Mouse (Mus musculus) intestine, embryonic 15.5 days (tissue): ENCODE measurements around the gene Vmn1r112. TPM values are rescaled to one million over a fixed set of nuclear protein-coding genes. Genes with fewer than 3 reads are reported as not detected.
"Not testable (repeated sequence)": the region's sequence is repeated elsewhere in the genome, so short reads cannot be mapped to it uniquely, and the experiment has no call there.

Source experiments
- ATAC-seq: fragments of 200-750 bp; cut with Nextera tagmentation; 2 replicates; pipeline ENCODE4 v1.8.0; 2017; ENCODE audit warnings: moderate TSS enrichment, moderate library complexity
- H3K27ac ChIP-seq: fragments of 300-500 bp; sonication (generic); 2 replicates; pipeline ENCODE4 v1.5.1; 2015; ENCODE audit warnings: mild to moderate bottlenecking, inconsistent platforms
- H3K27me3 ChIP-seq: fragments of 300-500 bp; sonication (generic); replicated peaks from 2 replicates; pipeline ENCODE4 v1.6.1; 2015; ENCODE audit warnings: inconsistent platforms
- H3K36me3 ChIP-seq: fragments of 300-500 bp; sonication (generic); 2 replicates; pipeline ENCODE4 v1.6.1; 2015; ENCODE audit warnings: inconsistent platforms
- H3K4me1 ChIP-seq: fragments of 300-500 bp; sonication (generic); replicated peaks from 2 replicates; pipeline ENCODE4 v1.6.1; 2015; ENCODE audit warnings: inconsistent platforms
- H3K4me2 ChIP-seq: fragments of 300-500 bp; sonication (generic); replicated peaks from 2 replicates; pipeline ENCODE4 v1.6.1; 2015; ENCODE audit warnings: mild to moderate bottlenecking, inconsistent platforms
- H3K4me3 ChIP-seq: fragments of 300-500 bp; sonication (generic); replicated peaks from 2 replicates; pipeline ENCODE4 v1.5.1; 2015; ENCODE audit warnings: inconsistent platforms
- H3K9ac ChIP-seq: fragments of 300-500 bp; sonication (generic); 2 replicates; pipeline ENCODE4 v1.6.1; 2015; ENCODE audit warnings: inconsistent platforms
- H3K9me3 ChIP-seq: fragments of 300-500 bp; sonication (generic); 2 replicates; pipeline ENCODE4 v1.6.1; 2016; ENCODE audit warnings: inconsistent platforms
- WGBS: fragments of 180-500 bp; shearing (Covaris S2); methylation state at CpG from one replicate; pipeline ENCODE4 v1.1.7; 2015; 5-methylcytosine and 5-hydroxymethylcytosine counted together
- polyA plus RNA-seq: library from polyadenylated mRNA; unstranded; fragments of >200 nt; fragmentation: Nextera tagmentation; extraction: Ambion mirVana; gene quantifications from 2 replicates; pipeline ENCODE4 v1.2.1, GENCODE M21; 2015

Gene Vmn1r112
- not detected in 2 replicates for polyA plus RNA-seq

GRCm38 (mm10) chr7:20770885-20771284, at the start of gene Vmn1r112:
Gene Vmn1r112 (plus strand): TSS chr7:20771185.
- not testable (repeated sequence) for ATAC-seq, H3K27me3 ChIP-seq, H3K9me3 ChIP-seq, H3K4me2 ChIP-seq, H3K4me1 ChIP-seq, H3K9ac ChIP-seq, H3K4me3 ChIP-seq, H3K36me3 ChIP-seq, H3K27ac ChIP-seq
- WGBS, result no CpG with 5 or more reads among the region's 3 CpGs

- not testable (repeated sequence) for H3K4me1 ChIP-seq, H3K9ac ChIP-seq, H3K4me3 ChIP-seq, H3K4me2 ChIP-seq, H3K27me3 ChIP-seq, H3K27ac ChIP-seq, ATAC-seq, H3K9me3 ChIP-seq, H3K36me3 ChIP-seq
- WGBS, result no CpG with 5 or more reads among the region's 1 CpGs
Observed at GRCm38 (mm10) chr7:20730524-20730923, 40.5 kb upstream of the Vmn1r112 start, which contains the start of gene Gm10668. Gene Gm10668 (minus strand): TSS chr7:20730624.

GRCm38 (mm10) chr7:20786985-20787384, 16.0 kb downstream of the Vmn1r112 start, which contains the start of gene Vmn1r113:
Gene Vmn1r113 (plus strand): TSS chr7:20787285.
- H3K4me3 ChIP-seq, H3K27me3 ChIP-seq, ATAC-seq, H3K9me3 ChIP-seq, H3K27ac ChIP-seq, H3K4me2 ChIP-seq, H3K36me3 ChIP-seq, H3K9ac ChIP-seq, H3K4me1 ChIP-seq: not testable (repeated sequence)
- WGBS, result 63% methylated on average over 2 of the region's 2 CpGs

GRCm38 (mm10) chr7:20812086-20812485, 41.1 kb downstream of the Vmn1r112 start, which contains the start of gene Vmn1r114:
Gene Vmn1r114 (minus strand): TSS chr7:20812186.
- H3K9me3 ChIP-seq, H3K4me1 ChIP-seq, H3K4me3 ChIP-seq, H3K4me2 ChIP-seq, ATAC-seq, H3K36me3 ChIP-seq, H3K9ac ChIP-seq, H3K27ac ChIP-seq, H3K27me3 ChIP-seq: not testable (repeated sequence)
- no CpG with 5 or more reads among the region's 5 CpGs for WGBS

Other genes starting within 250 kb of the Vmn1r112 start
- not detected in 2 replicates for gene Vmn1r104, start 237.3 kb upstream of the Vmn1r112 start, polyA plus RNA-seq
- gene Gm5726, start 225.4 kb upstream of the Vmn1r112 start, polyA plus RNA-seq, result not detected in 2 replicates
- not detected in 2 replicates for gene Gm4141, start 194.9 kb upstream of the Vmn1r112 start, polyA plus RNA-seq
- not detected in 2 replicates for gene Gm4513, start 172.2 kb upstream of the Vmn1r112 start, polyA plus RNA-seq
- gene Vmn1r107, start 102.3 kb upstream of the Vmn1r112 start, polyA plus RNA-seq, result not detected in 2 replicates
- gene Vmn1r111, start 68.0 kb upstream of the Vmn1r112 start, polyA plus RNA-seq, result not detected in 2 replicates
- not detected in 2 replicates for gene Gm10668, start 40.6 kb upstream of the Vmn1r112 start, polyA plus RNA-seq
- gene Vmn1r113, start 16.1 kb downstream of the Vmn1r112 start, polyA plus RNA-seq, result not detected in 2 replicates
- not detected in 2 replicates for gene Vmn1r114, start 41.0 kb downstream of the Vmn1r112 start, polyA plus RNA-seq
- gene Vmn1r115, start 73.8 kb downstream of the Vmn1r112 start, polyA plus RNA-seq, result not detected in 2 replicates
- not detected in 2 replicates for gene Vmn1r116, start 101.1 kb downstream of the Vmn1r112 start, polyA plus RNA-seq
- gene Vmn1r117, start 112.9 kb downstream of the Vmn1r112 start, polyA plus RNA-seq, result not detected in 2 replicates
- not detected in 2 replicates for gene Vmn1r118, start 141.2 kb downstream of the Vmn1r112 start, polyA plus RNA-seq
- gene Vmn1r119, start 241.3 kb downstream of the Vmn1r112 start, polyA plus RNA-seq, result not detected in 2 replicates